Mouse (Mus musculus) liver, embryonic 14.5 days (tissue): ENCODE results near the gene Slc39a5. TPM values are rescaled to one million over a fixed set of nuclear protein-coding genes. Genes with fewer than 3 reads are reported as not detected.
A peak's percentile ranks its signal among the peaks of the same experiment; 100 is the strongest.

Experiments
- ATAC-seq: fragments of 200-750 bp; cut with Nextera tagmentation; 2 replicates; pipeline ENCODE4 v1.8.0; 2017; ENCODE audit warnings: moderate number of reproducible peaks, mild to moderate bottlenecking, moderate library complexity; ENCODE audit not compliant: insufficient read depth
- DNase-seq, 3 experiments: peaks; one replicate each; pipeline ENCODE4 v3.0.0-alpha.2; 2012 to 2013; ENCODE audit warnings: low read depth in 3 of 3, low spot score in 3 of 3
- H3K27ac ChIP-seq: fragments of 300-500 bp; sonication (generic); 2 replicates; pipeline ENCODE4 v1.5.1; 2014; ENCODE audit warnings: moderate library complexity, mild to moderate bottlenecking, control low read depth, inconsistent platforms
- H3K27me3 ChIP-seq: fragments of 300-500 bp; sonication (generic); 2 replicates; pipeline ENCODE4 v1.6.1; 2014; ENCODE audit warnings: mild to moderate bottlenecking, low read length, moderate library complexity; ENCODE audit not compliant: control insufficient read depth, insufficient read depth
- H3K36me3 ChIP-seq: fragments of 300-500 bp; sonication (generic); replicated peaks from 2 replicates; pipeline ENCODE4 v1.6.1; 2014; ENCODE audit warnings: low read depth; ENCODE audit not compliant: control insufficient read depth, insufficient read depth
- H3K4me1 ChIP-seq, 2 experiments: fragments of 200-500 bp in 1 of 2; fragments of 300-500 bp in 1 of 2; sonication (generic) in 1 of 2; replicated peaks; 2 replicates each; pipeline ENCODE4 v1.6.1; 2012 to 2014; ENCODE audit warnings: antibody characterized with exemption in 1 of 2, inconsistent platforms in 1 of 2, low read length in 1 of 2; ENCODE audit not compliant: control insufficient read depth in 2 of 2, insufficient read depth in 2 of 2
- H3K4me2 ChIP-seq: fragments of 300-500 bp; sonication (generic); 2 replicates; pipeline ENCODE4 v1.6.1; 2014; ENCODE audit warnings: low read depth, mild to moderate bottlenecking, control low read depth, moderate library complexity
- H3K4me3 ChIP-seq, 2 experiments: fragments of 200-500 bp in 1 of 2; fragments of 300-500 bp in 1 of 2; sonication (generic) in 1 of 2; 2 replicates each; pipeline ENCODE4 v1.5.1; 2012 to 2014; ENCODE audit warnings: low read depth in 2 of 2, low read length in 2 of 2, mild to moderate bottlenecking in 2 of 2, control low read depth in 1 of 2, inconsistent platforms in 1 of 2, moderate library complexity in 1 of 2; ENCODE audit not compliant: insufficient read depth in 1 of 2
- H3K9ac ChIP-seq: fragments of 300-500 bp; sonication (generic); replicated peaks from 2 replicates; pipeline ENCODE4 v1.6.1; 2014; ENCODE audit warnings: mild to moderate bottlenecking, control low read depth, moderate library complexity
- H3K9me3 ChIP-seq: fragments of 300-500 bp; sonication (generic); 2 replicates; pipeline ENCODE4 v1.6.1; 2016; ENCODE audit warnings: low read length, mixed read lengths; ENCODE audit not compliant: control insufficient read depth
- CTCF ChIP-seq: IDR thresholded peaks from 2 replicates; pipeline ENCODE4 v1.5.1; 2016; ENCODE audit warnings: antibody characterized with exemption, low read depth, control low read depth
- EP300 ChIP-seq: IDR thresholded peaks from 2 replicates; pipeline ENCODE4 v1.6.1; 2016; ENCODE audit warnings: antibody characterized with exemption, low read depth
- WGBS: fragments of 180-500 bp; shearing (Covaris S2); extraction: QIAGEN DNeasy Blood & Tissue Kit; methylation state at CpG from one replicate; pipeline ENCODE4 v1.1.7; 2014; ENCODE audit not compliant: insufficient replicate concordance; 5-methylcytosine and 5-hydroxymethylcytosine counted together
- polyA plus RNA-seq, 2 experiments: library from polyadenylated mRNA; depleted of rRNA in 1 of 2; stranded (reverse) in 1 of 2; unstranded in 1 of 2; fragments of >200 nt; fragmentation: Nextera tagmentation in 1 of 2; extraction: Ambion mirVana in 1 of 2; gene quantifications; 2 replicates each; pipeline versions ENCODE4 v1.2.1 to v1.2.3; 2012 to 2014

The Slc39a5 gene
- polyA plus RNA-seq, 2 experiments: 33.0 to 37.6 TPM

- no peak for TF ChIP-seq CTCF
- TF ChIP-seq EP300: no peak
- DNase-seq (no peak), ATAC-seq (no peak)
- peaks cover 5 to 23% of the 10 kb centered on the region in 2 experiments; a peak in 3 of 4 replicates for H3K4me1 ChIP-seq
- no peaks in the 10 kb centered on the region for H3K27me3 ChIP-seq
- no peak overlapping the region for H3K27ac ChIP-seq
- H3K9me3 ChIP-seq: no peaks in the 10 kb centered on the region
- peak overlapping the region; percentile 89 for H3K9ac ChIP-seq
- H3K4me3 ChIP-seq: peak overlapping the region; percentile 65 to 89
- H3K36me3 ChIP-seq: peaks cover 15% of the 10 kb centered on the region
- 66% methylated on average over 14 of the region's 14 CpGs for WGBS
- peak overlapping the region; percentile 92 for H3K4me2 ChIP-seq
These were observed 23.0 kb downstream of the Slc39a5 start for GRCm38 (mm10) chr10:128377940-128378448.

DNA sequence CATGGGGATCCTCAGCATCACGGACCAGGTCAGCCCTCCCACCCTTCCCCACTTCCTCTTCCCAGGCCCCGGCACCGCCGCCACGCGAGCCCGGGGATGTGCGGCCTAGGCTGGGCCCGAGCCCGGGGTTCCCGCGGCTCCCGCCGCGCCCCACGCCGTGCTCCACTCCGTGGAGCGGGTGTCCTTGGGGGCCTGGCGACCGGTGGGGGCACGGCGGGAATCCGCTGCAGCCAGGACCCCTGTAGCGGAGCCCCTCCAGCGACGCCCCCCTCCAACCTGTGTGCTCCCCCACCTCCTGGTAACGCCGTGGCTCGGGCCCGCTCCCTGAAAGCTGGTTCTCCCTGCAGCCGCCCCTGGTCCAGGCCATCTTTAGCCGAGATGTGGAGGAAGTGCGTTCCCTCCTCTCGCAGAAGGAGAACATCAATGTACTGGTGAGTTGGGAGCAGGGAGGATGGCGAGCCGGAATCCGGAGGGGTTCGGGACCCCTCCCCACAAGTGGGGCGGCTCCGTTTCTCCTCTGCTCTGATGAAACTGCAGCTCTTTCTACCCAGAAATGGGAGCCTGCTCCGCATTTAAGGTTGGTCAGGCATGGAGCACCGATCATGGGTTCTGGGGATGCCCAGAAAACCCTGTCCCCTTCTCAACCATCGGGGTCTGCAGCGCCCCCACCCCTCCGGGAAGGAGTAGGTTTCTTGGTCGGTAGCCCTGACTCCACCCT is 23.6 kb downstream of the Slc39a5 start:
- peak; percentile 73 for ATAC-seq
- peak overlapping the region; percentile 65 to 89 for H3K4me3 ChIP-seq
- H3K4me1 ChIP-seq: peaks cover 5 to 25% of the 10 kb centered on the region in 2 experiments; a peak in 3 of 4 replicates
- no peak for TF ChIP-seq CTCF
- no peak for TF ChIP-seq EP300
- peak overlapping the region; percentile 89 for H3K9ac ChIP-seq
- no peaks in the 10 kb centered on the region for H3K27me3 ChIP-seq
- H3K27ac ChIP-seq: no peak overlapping the region; the same call in 1 of the 2 replicates
- no peaks in the 10 kb centered on the region for H3K9me3 ChIP-seq
- DNase-seq: no peak
- under 1% methylated on average over 41 of the region's 47 CpGs for WGBS
- H3K36me3 ChIP-seq: peaks cover 10% of the 10 kb centered on the region; the same call in 1 of the 2 replicates
- H3K4me2 ChIP-seq: peak overlapping the region; percentile 92

GRCm38 (mm10) chr10:128376455-128377211 is 24.4 kb downstream of the Slc39a5 start, which contains the start of gene Ankrd52:
Ankrd52 (plus strand) TSS chr10:128377115.
- Histone ChIP-seq H3K36me3 (peaks cover 4% of the 10 kb centered on the region; the same call in 1 of the 2 replicates), H3K4me3 (peak within 1 kb of the TSS; percentile 65 to 89), H3K9me3 (no peaks in the 10 kb centered on the region), H3K27me3 (no peaks in the 10 kb centered on the region), H3K4me2 (peak within 1 kb of the TSS; percentile 92), H3K27ac (peak within 1 kb of the TSS; percentile 34), H3K9ac (peak within 1 kb of the TSS; percentile 89), H3K4me1 (peaks cover 5 to 25% of the 10 kb centered on the region in 2 experiments; a peak in 3 of 4 replicates)
- peak; percentile 48 for TF ChIP-seq CTCF
- no peak for TF ChIP-seq EP300
- DNase-seq (peak; percentile 60 to 66 (median 61)), ATAC-seq (peak; percentile 91)
- WGBS: under 1% methylated on average over 65 of the region's 73 CpGs

DNA sequence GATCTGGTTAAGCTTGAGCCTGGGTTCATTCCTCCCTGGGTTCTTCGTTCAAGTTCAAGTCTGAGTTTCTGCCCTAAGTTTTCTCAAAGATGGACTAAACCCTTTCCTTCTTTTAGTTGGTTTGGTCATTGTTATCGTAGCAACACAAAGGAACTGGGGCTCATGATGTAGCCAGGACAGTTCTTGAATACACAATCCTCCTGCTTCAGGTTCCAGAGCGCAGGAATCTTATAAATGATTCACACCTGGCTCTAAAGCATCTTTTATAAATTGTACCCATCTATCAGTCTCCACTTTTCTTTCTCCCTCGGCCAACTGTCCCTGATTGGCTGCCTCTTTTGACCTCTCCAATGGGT is 25.0 kb downstream of the Slc39a5 start:
- Histone ChIP-seq H3K9ac (peak overlapping the region; percentile 89), H3K4me3 (peak overlapping the region; percentile 62 to 65; a peak in 2 of 4 replicates), H3K27me3 (no peaks in the 10 kb centered on the region), H3K4me1 (peaks cover 5 to 25% of the 10 kb centered on the region in 2 experiments; a peak in 3 of 4 replicates), H3K9me3 (no peaks in the 10 kb centered on the region), H3K4me2 (peak overlapping the region; percentile 92), H3K27ac (peak overlapping the region; percentile 34), H3K36me3 (no peaks in the 10 kb centered on the region; the same call in 1 of the 2 replicates)
- WGBS: 49% methylated on average over 4 of the region's 4 CpGs
- no peak for ATAC-seq
- no peak for DNase-seq
- no peak for TF ChIP-seq CTCF
- no peak for TF ChIP-seq EP300

DNA sequence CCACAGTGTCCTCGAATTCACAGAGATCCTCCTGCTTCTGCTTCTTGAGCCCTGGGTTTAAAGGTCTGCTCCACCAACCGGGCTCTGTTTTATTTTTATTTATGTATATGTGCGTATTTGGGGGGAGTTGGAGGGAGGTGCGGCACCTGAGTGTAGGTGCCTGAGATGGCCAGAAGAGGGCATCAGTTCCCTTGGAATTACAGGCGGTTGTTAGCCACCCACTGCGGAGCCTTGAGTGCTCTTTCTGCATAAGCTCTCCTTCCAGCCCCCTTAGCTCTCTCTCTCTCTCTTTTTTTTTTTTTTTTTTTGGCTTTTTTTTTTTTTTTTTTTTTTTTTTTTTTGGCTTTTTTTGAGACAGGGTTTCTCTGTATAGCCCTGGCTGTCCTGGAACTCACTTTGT is 26.6 kb downstream of the Slc39a5 start:
- Histone ChIP-seq H3K36me3 (no peaks in the 10 kb centered on the region), H3K4me2 (no peak overlapping the region), H3K27ac (no peak overlapping the region), H3K4me1 (peaks cover 11 to 29% of the 10 kb centered on the region in 2 experiments), H3K9me3 (no peaks in the 10 kb centered on the region), H3K4me3 (no peak overlapping the region), H3K9ac (no peak overlapping the region), H3K27me3 (no peaks in the 10 kb centered on the region)
- ATAC-seq (no peak), DNase-seq (no peak)
- 77% methylated on average over 6 of the region's 6 CpGs for WGBS
- TF ChIP-seq CTCF: peak; percentile 68
- TF ChIP-seq EP300: no peak
